Mouse (Mus musculus): ENCODE measurements around the gene Olfr159. TPM values are rescaled to one million over a fixed set of nuclear protein-coding genes. Genes with fewer than 3 reads are reported as not detected.

The Olfr159 gene
- polyA plus RNA-seq, 1 experiment from 2014 or later: not detected

DNA sequence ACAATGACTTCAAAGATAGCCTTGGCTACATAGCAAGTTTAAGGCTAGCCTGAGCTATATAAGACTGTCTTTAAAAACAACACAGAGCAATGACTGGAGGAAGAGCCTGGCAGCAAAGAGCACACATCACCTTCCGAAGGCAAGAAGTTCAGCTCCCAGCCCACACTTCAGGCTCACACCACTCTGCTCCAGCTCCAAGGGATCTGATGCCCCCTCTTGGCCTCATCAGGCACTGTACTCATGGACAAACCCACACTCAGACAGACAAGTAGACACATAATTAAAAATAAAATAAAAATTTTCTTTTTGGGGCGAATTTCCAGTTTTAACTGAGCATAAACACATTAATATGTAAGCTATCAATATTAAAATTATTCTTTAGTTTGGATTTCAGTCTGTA, 9.5 kb downstream of the Olfr159 start:
- Histone ChIP-seq H3K27me3 (ENCODE audit: control insufficient read depth, insufficient read depth, low read depth, low read length) (no peaks in the 10 kb centered on the region), H3K9ac (ENCODE audit: low read depth, low read length) (no peak overlapping the region), H3K36me3 (ENCODE audit: control insufficient read depth, insufficient read depth) (no peaks in the 10 kb centered on the region), H3K9me3 (replicated peaks; ENCODE audit: control insufficient read depth, low read length) (no peaks in the 10 kb centered on the region), H3K4me1 (ENCODE audit: control insufficient read depth, low read depth, low read length) (no peaks in the 10 kb centered on the region), H3K4me2 (ENCODE audit: low read depth, low read length) (no peak overlapping the region), H3K4me3 (ENCODE audit: low read depth, low read length) (no peak overlapping the region), H3K27ac (ENCODE audit: low read length) (no peak overlapping the region)
- 44% methylated on average over 2 of the region's 2 CpGs for WGBS (ENCODE audit: insufficient replicate concordance)
- ATAC-seq (ENCODE audit: low read depth): no peak

DNA sequence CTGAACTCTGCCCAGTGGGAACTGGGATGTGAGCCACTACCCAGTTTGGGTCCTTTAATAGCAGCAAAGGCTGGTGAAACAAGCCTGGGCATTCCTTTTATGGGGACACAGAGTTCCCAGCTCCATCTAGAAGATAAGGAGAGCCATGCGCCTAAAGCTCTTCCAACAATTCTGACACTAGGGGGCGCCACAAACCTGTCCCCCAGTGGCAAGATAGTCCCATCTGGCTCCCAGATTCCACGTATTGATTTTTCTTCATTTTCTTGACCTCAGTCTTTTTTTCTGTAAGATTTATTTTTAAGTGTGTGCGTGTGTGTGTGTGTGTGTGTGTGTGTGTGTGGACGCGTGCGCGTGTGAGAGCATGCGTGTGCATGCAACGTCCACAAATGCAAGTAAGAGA, 10.3 kb downstream of the Olfr159 start:
- Histone ChIP-seq H3K9me3 (replicated peaks; ENCODE audit: control insufficient read depth, low read length) (no peaks in the 10 kb centered on the region), H3K9ac (ENCODE audit: low read depth, low read length) (no peak overlapping the region), H3K4me2 (ENCODE audit: low read depth, low read length) (no peak overlapping the region), H3K27ac (ENCODE audit: low read length) (no peak overlapping the region), H3K27me3 (ENCODE audit: control insufficient read depth, insufficient read depth, low read depth, low read length) (no peaks in the 10 kb centered on the region), H3K4me3 (ENCODE audit: low read depth, low read length) (no peak overlapping the region), H3K36me3 (ENCODE audit: control insufficient read depth, insufficient read depth) (no peaks in the 10 kb centered on the region), H3K4me1 (ENCODE audit: control insufficient read depth, low read depth, low read length) (no peaks in the 10 kb centered on the region)
- WGBS (ENCODE audit: insufficient replicate concordance): 65% methylated on average over 10 of the region's 10 CpGs
- ATAC-seq (ENCODE audit: low read depth): no peak

DNA sequence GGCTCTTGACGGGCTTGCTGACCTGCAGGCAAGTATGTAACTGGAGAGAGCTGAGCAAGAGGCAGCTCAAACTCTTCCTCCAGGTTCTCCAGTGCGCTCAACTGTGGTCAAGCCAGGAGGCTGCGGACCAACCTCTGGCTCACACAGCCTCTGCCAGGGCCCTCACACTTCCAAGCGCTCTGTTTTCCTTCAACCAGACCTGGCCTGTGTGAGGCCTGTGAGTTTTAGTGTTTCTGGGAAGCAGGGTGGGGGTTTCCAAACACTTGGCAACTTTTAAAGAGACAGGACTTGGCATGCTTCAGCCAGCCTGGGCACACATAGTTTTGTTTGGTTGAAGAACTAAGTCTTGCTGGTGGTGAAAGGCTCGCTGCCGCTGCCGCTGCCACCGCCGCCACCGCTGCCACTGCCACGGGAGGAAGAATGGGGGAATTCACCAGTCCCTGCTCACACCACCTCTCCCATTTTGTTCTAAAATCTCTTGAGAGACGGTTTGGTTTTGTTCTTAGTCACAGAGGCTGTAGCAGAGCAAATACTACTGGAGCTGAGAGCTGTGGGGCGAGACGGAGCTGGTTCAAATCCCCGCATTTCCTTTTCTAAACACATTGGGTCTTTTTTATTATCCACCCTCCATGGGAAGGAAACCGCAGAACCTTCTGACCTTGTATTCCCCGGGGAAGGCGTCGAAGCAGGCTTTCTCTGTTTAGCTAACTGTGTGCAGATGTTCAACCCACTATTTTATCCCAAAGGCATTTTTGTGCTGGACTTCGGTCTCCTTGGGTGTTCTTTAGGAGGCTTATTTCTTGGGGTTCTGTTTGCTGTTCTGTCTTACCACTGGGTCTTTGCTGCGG, 11.0 kb downstream of the Olfr159 start:
- no peak overlapping the region for H3K9ac ChIP-seq (ENCODE audit: low read depth, low read length)
- WGBS (ENCODE audit: insufficient replicate concordance): 70% methylated on average over 21 of the region's 21 CpGs
- H3K27ac ChIP-seq (ENCODE audit: low read length): no peak overlapping the region
- H3K27me3 ChIP-seq (ENCODE audit: control insufficient read depth, insufficient read depth, low read depth, low read length): no peaks in the 10 kb centered on the region
- H3K4me2 ChIP-seq (ENCODE audit: low read depth, low read length): no peak overlapping the region
- no peak for ATAC-seq (ENCODE audit: low read depth)
- H3K4me1 ChIP-seq (ENCODE audit: control insufficient read depth, low read depth, low read length): no peaks in the 10 kb centered on the region
- H3K4me3 ChIP-seq (ENCODE audit: low read depth, low read length): no peak overlapping the region
- H3K9me3 ChIP-seq (replicated peaks; ENCODE audit: control insufficient read depth, low read length): no peaks in the 10 kb centered on the region
- no peaks in the 10 kb centered on the region for H3K36me3 ChIP-seq (ENCODE audit: control insufficient read depth, insufficient read depth)

DNA sequence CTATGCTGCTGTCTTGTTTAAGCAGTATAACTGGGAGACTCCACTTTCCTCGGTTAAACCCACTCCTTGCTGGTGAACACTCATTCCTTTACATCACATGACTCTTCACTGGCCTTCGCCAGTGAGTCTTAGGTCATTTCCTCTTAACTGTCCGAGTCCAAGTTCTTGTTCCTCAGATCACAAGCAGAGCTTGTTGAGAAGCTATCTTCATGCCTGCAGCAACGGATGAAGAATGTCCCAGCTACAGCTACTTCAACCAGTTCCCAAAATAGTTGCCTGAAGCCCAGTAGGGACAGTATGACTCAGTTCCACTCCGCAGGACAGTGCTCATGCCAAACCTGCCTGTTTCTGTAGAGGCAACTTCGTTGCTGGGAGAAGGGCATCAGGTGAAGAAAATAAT, 13.6 kb downstream of the Olfr159 start:
- H3K27ac ChIP-seq (ENCODE audit: low read length): no peak overlapping the region
- no peak overlapping the region for H3K9ac ChIP-seq (ENCODE audit: low read depth, low read length)
- H3K4me3 ChIP-seq (ENCODE audit: low read depth, low read length): no peak overlapping the region
- no peak for ATAC-seq (ENCODE audit: low read depth)
- no peaks in the 10 kb centered on the region for H3K4me1 ChIP-seq (ENCODE audit: control insufficient read depth, low read depth, low read length)
- no peak overlapping the region for H3K4me2 ChIP-seq (ENCODE audit: low read depth, low read length)
- WGBS (ENCODE audit: insufficient replicate concordance): 28% methylated on average over 6 of the region's 6 CpGs
- no peaks in the 10 kb centered on the region for H3K27me3 ChIP-seq (ENCODE audit: control insufficient read depth, insufficient read depth, low read depth, low read length)
- no peaks in the 10 kb centered on the region for H3K36me3 ChIP-seq (ENCODE audit: control insufficient read depth, insufficient read depth)
- no peaks in the 10 kb centered on the region for H3K9me3 ChIP-seq (replicated peaks; ENCODE audit: control insufficient read depth, low read length)

DNA sequence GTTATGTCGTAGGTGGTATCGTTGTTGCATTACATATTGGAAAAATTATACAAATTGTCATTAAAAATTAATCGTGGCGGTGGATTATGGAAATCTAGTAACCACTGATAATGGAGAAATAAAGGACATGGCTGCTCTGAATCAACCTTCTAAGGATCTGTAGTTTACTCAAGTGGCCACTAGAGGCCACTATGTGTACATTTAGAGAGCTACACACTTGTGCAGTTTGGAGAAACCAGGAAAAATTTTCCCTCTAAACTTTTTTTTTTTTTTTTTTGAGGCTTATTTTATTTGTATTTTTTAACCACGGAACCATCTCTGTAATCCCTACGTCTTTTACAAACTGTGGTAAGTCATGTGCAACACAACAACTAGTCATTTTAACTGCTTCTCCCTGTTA, 25.6 kb downstream of the Olfr159 start:
- Histone ChIP-seq H3K27me3 (ENCODE audit: control insufficient read depth, insufficient read depth, low read depth, low read length) (no peaks in the 10 kb centered on the region), H3K4me3 (ENCODE audit: low read depth, low read length) (no peak overlapping the region), H3K9ac (ENCODE audit: low read depth, low read length) (no peak overlapping the region), H3K4me2 (ENCODE audit: low read depth, low read length) (no peak overlapping the region), H3K4me1 (ENCODE audit: control insufficient read depth, low read depth, low read length) (no peaks in the 10 kb centered on the region), H3K36me3 (ENCODE audit: control insufficient read depth, insufficient read depth) (no peaks in the 10 kb centered on the region), H3K9me3 (replicated peaks; ENCODE audit: control insufficient read depth, low read length) (peaks cover 3% of the 10 kb centered on the region; the same call in 1 of the 2 replicates), H3K27ac (ENCODE audit: low read length) (no peak overlapping the region)
- WGBS (ENCODE audit: insufficient replicate concordance): 9% methylated on average over 6 of the region's 6 CpGs
- no peak for ATAC-seq (ENCODE audit: low read depth)

DNA sequence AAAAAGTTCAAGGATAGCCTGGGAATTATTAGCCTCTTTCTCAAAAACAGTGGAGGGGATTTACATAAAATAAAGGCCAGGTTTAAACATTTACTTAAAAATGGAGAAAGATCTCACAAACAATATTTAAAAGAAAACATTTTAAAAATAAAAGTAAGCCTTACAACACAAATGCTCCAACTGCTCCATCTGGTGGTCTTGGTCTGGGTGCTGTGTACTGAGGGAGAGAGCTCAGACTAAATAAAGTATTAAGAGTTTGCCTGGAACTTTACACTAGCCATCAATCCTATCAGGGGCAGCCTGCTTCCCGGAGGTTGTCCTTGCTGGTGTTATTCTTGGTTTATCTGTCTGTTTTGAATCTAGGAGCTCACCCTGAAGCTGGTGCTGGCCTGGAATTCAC, 27.7 kb downstream of the Olfr159 start:
- Histone ChIP-seq H3K4me1 (ENCODE audit: control insufficient read depth, low read depth, low read length) (no peaks in the 10 kb centered on the region), H3K9ac (ENCODE audit: low read depth, low read length) (no peak overlapping the region), H3K9me3 (replicated peaks; ENCODE audit: control insufficient read depth, low read length) (no peaks in the 10 kb centered on the region), H3K36me3 (ENCODE audit: control insufficient read depth, insufficient read depth) (no peaks in the 10 kb centered on the region), H3K27ac (ENCODE audit: low read length) (no peak overlapping the region), H3K4me3 (ENCODE audit: low read depth, low read length) (no peak overlapping the region), H3K27me3 (ENCODE audit: control insufficient read depth, insufficient read depth, low read depth, low read length) (no peaks in the 10 kb centered on the region), H3K4me2 (ENCODE audit: low read depth, low read length) (no peak overlapping the region)
- WGBS (ENCODE audit: insufficient replicate concordance): 33% methylated on average over 1 of the region's 1 CpGs
- no peak for ATAC-seq (ENCODE audit: low read depth)

DNA sequence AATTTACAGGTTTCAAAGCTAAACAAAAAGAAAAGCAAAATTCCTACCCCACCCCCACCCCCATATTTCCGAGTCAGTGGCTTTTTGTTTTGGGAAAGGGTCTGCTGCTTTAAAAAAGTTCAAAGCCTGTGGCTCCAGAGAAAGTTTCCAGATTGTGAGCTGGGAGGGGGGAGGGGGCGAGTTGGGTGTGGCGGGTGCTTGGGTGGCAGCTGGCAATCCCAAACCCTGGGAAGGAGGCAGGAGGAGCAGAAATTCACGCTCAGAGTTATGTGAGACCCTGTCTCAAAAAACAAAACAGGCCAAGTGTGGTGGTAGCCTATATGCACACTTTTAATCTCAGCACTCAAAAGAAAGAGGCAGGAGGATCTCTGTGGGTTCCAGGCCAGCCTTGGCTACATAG, 28.2 kb downstream of the Olfr159 start:
- whole genome bisulfite sequencing (ENCODE audit: insufficient replicate concordance): 41% methylated on average over 4 of the region's 4 CpGs
- ATAC-seq (ENCODE audit: low read depth): no peak
- H3K9ac ChIP-seq (ENCODE audit: low read depth, low read length): no peak overlapping the region

DNA sequence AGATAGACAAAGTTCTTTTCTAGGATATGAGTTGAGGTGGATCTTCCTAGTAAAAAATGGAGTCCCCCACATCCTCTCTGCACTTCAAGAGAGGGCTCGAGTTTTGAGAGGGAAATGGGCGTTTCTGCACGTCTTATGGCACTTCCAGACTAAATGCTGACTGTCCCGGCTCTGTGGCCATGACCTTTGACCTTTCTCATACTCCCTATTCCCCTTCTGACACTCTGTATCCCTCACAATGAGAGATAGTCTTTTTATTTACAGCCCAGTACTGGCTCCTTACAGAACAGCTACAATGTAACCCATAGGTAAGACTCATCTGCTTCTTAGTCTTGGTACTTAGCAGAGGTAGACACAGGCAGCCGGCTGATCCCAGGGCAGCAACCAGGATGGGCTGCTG, 29.3 kb downstream of the Olfr159 start:
- Histone ChIP-seq H3K36me3 (ENCODE audit: control insufficient read depth, insufficient read depth) (no peaks in the 10 kb centered on the region), H3K4me1 (ENCODE audit: control insufficient read depth, low read depth, low read length) (no peaks in the 10 kb centered on the region), H3K4me2 (ENCODE audit: low read depth, low read length) (no peak overlapping the region), H3K9me3 (replicated peaks; ENCODE audit: control insufficient read depth, low read length) (no peaks in the 10 kb centered on the region), H3K27ac (ENCODE audit: low read length) (no peak overlapping the region), H3K4me3 (ENCODE audit: low read depth, low read length) (no peak overlapping the region), H3K27me3 (ENCODE audit: control insufficient read depth, insufficient read depth, low read depth, low read length) (no peaks in the 10 kb centered on the region), H3K9ac (ENCODE audit: low read depth, low read length) (no peak overlapping the region)
- 43% methylated on average over 5 of the region's 5 CpGs for WGBS (ENCODE audit: insufficient replicate concordance)
- no peak for ATAC-seq (ENCODE audit: low read depth)

More for the DNA sequence above, 28.2 kb downstream of the Olfr159 start:
- Histone ChIP-seq H3K4me1 (ENCODE audit: control insufficient read depth, low read depth, low read length) (no peaks in the 10 kb centered on the region), H3K4me3 (ENCODE audit: low read depth, low read length) (no peak overlapping the region), H3K9me3 (replicated peaks; ENCODE audit: control insufficient read depth, low read length) (no peaks in the 10 kb centered on the region), H3K27me3 (ENCODE audit: control insufficient read depth, insufficient read depth, low read depth, low read length) (no peaks in the 10 kb centered on the region), H3K27ac (ENCODE audit: low read length) (no peak overlapping the region), H3K36me3 (ENCODE audit: control insufficient read depth, insufficient read depth) (no peaks in the 10 kb centered on the region), H3K4me2 (ENCODE audit: low read depth, low read length) (no peak overlapping the region)

DNA sequence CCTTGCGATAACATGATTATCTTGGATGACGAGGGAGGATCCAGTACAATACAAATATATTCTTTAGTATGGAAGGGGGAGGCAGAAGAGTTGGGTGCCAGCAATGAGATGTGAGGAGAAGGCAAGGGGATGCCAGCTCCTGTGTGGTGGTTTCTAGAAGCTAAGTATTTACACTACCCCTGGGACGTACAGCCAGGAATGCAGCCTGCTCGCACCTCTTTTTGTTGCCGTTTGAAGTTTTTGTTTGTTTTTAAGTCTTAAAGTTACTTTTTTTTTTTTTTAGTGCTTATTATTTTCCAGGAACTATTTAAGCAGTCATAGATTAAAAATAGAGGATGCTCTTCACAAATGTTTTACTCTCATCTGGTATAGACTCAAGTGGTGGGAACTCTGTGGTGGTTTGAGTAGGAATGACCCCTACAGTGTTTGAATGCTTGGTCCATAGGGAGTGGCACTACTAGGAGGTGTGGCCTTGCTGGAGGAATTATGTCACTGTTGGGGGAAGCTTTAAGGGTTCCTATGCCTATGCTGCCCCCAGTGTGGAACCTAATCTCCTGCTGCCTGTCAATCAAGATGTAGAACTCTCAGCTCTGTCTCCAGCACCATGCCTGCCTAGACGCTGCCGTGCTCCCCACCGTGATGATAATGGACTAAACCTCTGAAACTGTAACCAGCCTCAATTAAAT, 31.7 kb downstream of the Olfr159 start:
- H3K4me1 ChIP-seq (ENCODE audit: control insufficient read depth, low read depth, low read length): no peaks in the 10 kb centered on the region
- H3K4me3 ChIP-seq (ENCODE audit: low read depth, low read length): no peak overlapping the region
- H3K36me3 ChIP-seq (ENCODE audit: control insufficient read depth, insufficient read depth): no peaks in the 10 kb centered on the region
- no peak overlapping the region for H3K4me2 ChIP-seq (ENCODE audit: low read depth, low read length)
- H3K27me3 ChIP-seq (ENCODE audit: control insufficient read depth, insufficient read depth, low read depth, low read length): no peaks in the 10 kb centered on the region
- H3K9ac ChIP-seq (ENCODE audit: low read depth, low read length): no peak overlapping the region
- ATAC-seq (ENCODE audit: low read depth): no peak
- WGBS (ENCODE audit: insufficient replicate concordance): 57% methylated on average over 8 of the region's 8 CpGs
- H3K9me3 ChIP-seq (replicated peaks; ENCODE audit: control insufficient read depth, low read length): no peaks in the 10 kb centered on the region
- no peak overlapping the region for H3K27ac ChIP-seq (ENCODE audit: low read length)
